Mouse (Mus musculus) thymus, postnatal 0 days (tissue): ENCODE measurements around the gene Dcxr. TPM values are rescaled to one million over a fixed set of nuclear protein-coding genes. Genes with fewer than 3 reads are reported as not detected.

Source experiments
- polyA plus RNA-seq: library from polyadenylated mRNA; unstranded; fragments of >200 nt; fragmentation: Nextera tagmentation; extraction: Ambion mirVana; gene quantifications from 2 replicates; pipeline ENCODE4 v1.2.1, GENCODE M21; 2015

The Dcxr gene
- polyA plus RNA-seq, 1 experiment from 2014 or later: 78.7 TPM

Other genes starting within 250 kb of the Dcxr start
- 133 and 148 TPM in 2 replicates for gene Mrpl12, start 242.7 kb downstream of the Dcxr start, polyA plus RNA-seq
- gene Slc25a10, start 235.4 kb downstream of the Dcxr start, polyA plus RNA-seq: 28.6 and 29.4 TPM in 2 replicates
- 0.14 and 0.18 TPM in 2 replicates for gene Gcgr, start 196.6 kb downstream of the Dcxr start, polyA plus RNA-seq
- 179 and 196 TPM in 2 replicates for gene Mcrip1, start 177.6 kb downstream of the Dcxr start, polyA plus RNA-seq
- 13.7 and 17.1 TPM in 2 replicates for gene Ppp1r27, start 176.1 kb downstream of the Dcxr start, polyA plus RNA-seq
- gene P4hb, start 154.0 kb downstream of the Dcxr start, polyA plus RNA-seq: 254 and 290 TPM in 2 replicates
- gene Arhgdia, start 145.7 kb downstream of the Dcxr start, polyA plus RNA-seq: 553 and 615 TPM in 2 replicates
- 571 and 587 TPM in 2 replicates for gene Alyref, start 128.9 kb downstream of the Dcxr start, polyA plus RNA-seq
- gene Anapc11, start 128.9 kb downstream of the Dcxr start, polyA plus RNA-seq: 158 and 179 TPM in 2 replicates
- gene Npb, start 118.8 kb downstream of the Dcxr start, polyA plus RNA-seq: 1.6 and 2.1 TPM in 2 replicates
- 113 and 114 TPM in 2 replicates for gene Pcyt2, start 109.3 kb downstream of the Dcxr start, polyA plus RNA-seq
- 100 and 108 TPM in 2 replicates for gene Sirt7, start 102.0 kb downstream of the Dcxr start, polyA plus RNA-seq
- gene Mafg, start 93.7 kb downstream of the Dcxr start, polyA plus RNA-seq: 16.5 and 18.7 TPM in 2 replicates
- gene Pycr1, start 83.5 kb downstream of the Dcxr start, polyA plus RNA-seq: 1.7 and 2.9 TPM in 2 replicates
- 0.56 and 0.86 TPM in 2 replicates for gene Myadml2, start 79.1 kb downstream of the Dcxr start, polyA plus RNA-seq
- gene Notum, start 66.1 kb downstream of the Dcxr start, polyA plus RNA-seq: 0.18 TPM in 1 of 2 replicates, not detected in the other
- gene Aspscr1, start 54.3 kb downstream of the Dcxr start, polyA plus RNA-seq: 116 and 120 TPM in 2 replicates
- 191 and 212 TPM in 2 replicates for gene Cenpx, start 13.5 kb downstream of the Dcxr start, polyA plus RNA-seq
- gene Lrrc45, start 13.4 kb downstream of the Dcxr start, polyA plus RNA-seq: 32.6 and 33.5 TPM in 2 replicates
- gene Rac3, start 5.8 kb downstream of the Dcxr start, polyA plus RNA-seq: 16.6 and 17.4 TPM in 2 replicates
- 179 and 229 TPM in 2 replicates for gene Cbr2, start 4.8 kb upstream of the Dcxr start, polyA plus RNA-seq
- 9.7 and 11.5 TPM in 2 replicates for gene Hmga1b, start 35.5 kb upstream of the Dcxr start, polyA plus RNA-seq
- 23.7 and 30.1 TPM in 2 replicates for gene Rfng, start 56.9 kb upstream of the Dcxr start, polyA plus RNA-seq
- 130 and 134 TPM in 2 replicates for gene Gps1, start 57.0 kb upstream of the Dcxr start, polyA plus RNA-seq
- 87.0 and 92.2 TPM in 2 replicates for gene Dus1l, start 69.1 kb upstream of the Dcxr start, polyA plus RNA-seq
- 22.3 and 25.3 TPM in 2 replicates for gene Fasn, start 97.3 kb upstream of the Dcxr start, polyA plus RNA-seq
- gene Ccdc57, start 205.6 kb upstream of the Dcxr start, polyA plus RNA-seq: 1.9 and 2.2 TPM in 2 replicates
- 5.2 and 5.5 TPM in 2 replicates for gene Slc16a3, start 221.2 kb upstream of the Dcxr start, polyA plus RNA-seq